Comparison of ENCODE assay signal across 23 mouse cellular contexts in genomic region chr4:136838462-136838861, GRCm38 (mm10). TPM values are rescaled to one million over a fixed set of nuclear protein-coding genes. Genes with fewer than 3 reads are reported as not detected.
A peak's percentile ranks its signal among the peaks of the same experiment; 100 is the strongest.
DNase-seq lines count a peak whose midpoint lies in the region; ATAC-seq and TF ChIP-seq lines count a peak whose summit lies in the region.
"Had no signal": no experiment of that assay in that cellular context is flagged by ENCODE, and none has a peak within 500 bp of the region (broad histone marks: within the 10 kb centered on the region; RNA-seq: fewer than 3 reads in every experiment).

No protein-coding gene starts in this region.

- no peaks in the 10 kb centered on the region for H3K27me3 ChIP-seq in forebrain, embryonic 14.5 days (replicated peaks; ENCODE audit: control insufficient read depth, insufficient read depth, low read length)
- no peaks in the 10 kb centered on the region for H3K27me3 ChIP-seq in forebrain, embryonic 15.5 days
- H3K27me3 ChIP-seq in midbrain, embryonic 11.5 days (ENCODE audit: control insufficient read depth, insufficient read depth, low read length): no peaks in the 10 kb centered on the region
- H3K27me3 ChIP-seq in midbrain, postnatal 0 days (ENCODE audit: insufficient read depth, low read length): no peaks in the 10 kb centered on the region
- no peaks in the 10 kb centered on the region for H3K27me3 ChIP-seq in midbrain, embryonic 16.5 days (ENCODE audit: control insufficient read depth, insufficient read depth, low read depth, low read length)
- H3K27me3 ChIP-seq: hindbrain, embryonic 15.5 days had no signal

- peak; percentile 24 for DNase-seq in cerebellum, adult 9-10 months
- DNase-seq in cerebellum, adult 8-10 months: no peak
- DNase-seq in forebrain, embryonic 14.5 days (ENCODE audit: low spot score): peak; percentile 63
- DNase-seq in midbrain, embryonic 11.5 days (ENCODE audit: low spot score, missing footprints): no peak
- no peak for DNase-seq in midbrain, postnatal 0 days (ENCODE audit: low spot score)
- DNase-seq in neural tube, embryonic 10.5 days (ENCODE audit: extremely low spot score, low spot score): no peak
- DNase-seq: adrenal gland, adult 8-10 months; adrenal gland, postnatal 36 days; B cell, adult 2 months; cerebellum, adult 11 months; cerebellum, adult 9-11 months; gastrocnemius, postnatal 10 days; heart, adult 18-20 months; heart, postnatal 10 days; heart, postnatal 4 days had no signal

- no peak overlapping the region for H3K9ac ChIP-seq in forebrain, embryonic 14.5 days (ENCODE audit: low read length)
- no peak overlapping the region for H3K9ac ChIP-seq in forebrain, embryonic 15.5 days (replicated peaks)
- peak overlapping the region; percentile 2; the same call in 1 of the 2 replicates for H3K9ac ChIP-seq in midbrain, embryonic 11.5 days (ENCODE audit: low read length)
- no peak overlapping the region for H3K9ac ChIP-seq in midbrain, postnatal 0 days (replicated peaks; ENCODE audit: low read length, poor library complexity, severe bottlenecking)
- H3K9ac ChIP-seq in midbrain, embryonic 16.5 days (ENCODE audit: low read depth, low read length): 0 out of 2 replicates have a peak overlapping the region, but pooled peaks have one; percentile 11
- H3K9ac ChIP-seq: embryonic facial prominence, embryonic 13.5 days; hindbrain, embryonic 15.5 days had no signal

- WGBS in forebrain, embryonic 14.5 days: 28% methylated on average over 9 of the region's 9 CpGs
- WGBS in forebrain, embryonic 15.5 days: 23% methylated on average over 9 of the region's 9 CpGs
- WGBS in midbrain, embryonic 11.5 days: 45% methylated on average over 9 of the region's 9 CpGs
- 51% methylated on average over 9 of the region's 9 CpGs for WGBS in midbrain, postnatal 0 days
- WGBS in midbrain, embryonic 16.5 days: 41% methylated on average over 9 of the region's 9 CpGs

- H3K9me3 ChIP-seq in forebrain, embryonic 14.5 days (replicated peaks; ENCODE audit: control insufficient read depth, low read length): no peaks in the 10 kb centered on the region
- no peaks in the 10 kb centered on the region for H3K9me3 ChIP-seq in forebrain, embryonic 15.5 days
- H3K9me3 ChIP-seq in midbrain, embryonic 11.5 days (ENCODE audit: control insufficient read depth, low read length): no peaks in the 10 kb centered on the region
- H3K9me3 ChIP-seq in midbrain, postnatal 0 days (ENCODE audit: low read length): no peaks in the 10 kb centered on the region
- H3K9me3 ChIP-seq in midbrain, embryonic 16.5 days (replicated peaks; ENCODE audit: control insufficient read depth, low read length, poor library complexity, severe bottlenecking): no peaks in the 10 kb centered on the region
- H3K9me3 ChIP-seq: embryonic facial prominence, embryonic 13.5 days; heart, embryonic 10.5 days; hindbrain, embryonic 15.5 days had no signal

- no peak overlapping the region for H3K4me3 ChIP-seq in forebrain, embryonic 14.5 days (ENCODE audit: low read depth, low read length)
- H3K4me3 ChIP-seq in forebrain, embryonic 15.5 days: no peak overlapping the region
- H3K4me3 ChIP-seq in midbrain, embryonic 11.5 days (ENCODE audit: low read depth, low read length): no peak overlapping the region
- no peak overlapping the region for H3K4me3 ChIP-seq in midbrain, postnatal 0 days (ENCODE audit: low read depth, low read length)
- no peak overlapping the region for H3K4me3 ChIP-seq in midbrain, embryonic 16.5 days (ENCODE audit: low read depth, low read length)
- H3K4me3 ChIP-seq: embryonic facial prominence, embryonic 13.5 days; heart, embryonic 10.5 days; hindbrain, embryonic 15.5 days had no signal

- H3K27ac ChIP-seq in forebrain, embryonic 14.5 days (ENCODE audit: low read depth, low read length): no peak overlapping the region
- no peak overlapping the region for H3K27ac ChIP-seq in forebrain, embryonic 15.5 days (replicated peaks)
- H3K27ac ChIP-seq in midbrain, embryonic 11.5 days (ENCODE audit: low read depth, low read length): no peak overlapping the region
- no peak overlapping the region for H3K27ac ChIP-seq in midbrain, postnatal 0 days (ENCODE audit: low read depth, low read length)
- H3K27ac ChIP-seq in midbrain, embryonic 16.5 days (ENCODE audit: low read length): no peak overlapping the region
- H3K27ac ChIP-seq: embryonic facial prominence, embryonic 13.5 days; heart, embryonic 10.5 days; hindbrain, embryonic 15.5 days had no signal

- no peaks in the 10 kb centered on the region for H3K36me3 ChIP-seq in forebrain, embryonic 14.5 days (ENCODE audit: control insufficient read depth, insufficient read depth, low read length)
- no peaks in the 10 kb centered on the region for H3K36me3 ChIP-seq in forebrain, embryonic 15.5 days
- H3K36me3 ChIP-seq in midbrain, embryonic 11.5 days (ENCODE audit: control insufficient read depth, insufficient read depth, low read length): no peaks in the 10 kb centered on the region
- H3K36me3 ChIP-seq in midbrain, postnatal 0 days (ENCODE audit: insufficient read depth, low read length): no peaks in the 10 kb centered on the region
- H3K36me3 ChIP-seq in midbrain, embryonic 16.5 days (ENCODE audit: control insufficient read depth, insufficient read depth, low read length): no peaks in the 10 kb centered on the region
- H3K36me3 ChIP-seq: embryonic facial prominence, embryonic 13.5 days; G1E; heart, embryonic 10.5 days; hindbrain, embryonic 15.5 days had no signal

- ATAC-seq in forebrain, embryonic 14.5 days: no peak
- no peak for ATAC-seq in forebrain, embryonic 15.5 days (replicated peaks)
- no peak for ATAC-seq in midbrain, embryonic 11.5 days (ENCODE audit: low FRiP score)
- no peak for ATAC-seq in midbrain, postnatal 0 days (ENCODE audit: low FRiP score)
- ATAC-seq in midbrain, embryonic 16.5 days: no peak
- ATAC-seq: CD4-positive, CD25-positive, alpha-beta regulatory T cell, adult 4 months; inflammation-experienced regulatory T-cells, adult 6 months had no signal

- H3K4me2 ChIP-seq in forebrain, embryonic 14.5 days (ENCODE audit: low read length): no peak overlapping the region
- H3K4me2 ChIP-seq in forebrain, embryonic 15.5 days (replicated peaks): no peak overlapping the region
- H3K4me2 ChIP-seq in midbrain, embryonic 11.5 days: no peak overlapping the region
- H3K4me2 ChIP-seq in midbrain, postnatal 0 days (ENCODE audit: low read depth, low read length, poor library complexity, severe bottlenecking): no peak overlapping the region
- H3K4me2 ChIP-seq in midbrain, embryonic 16.5 days (ENCODE audit: low read length): no peak overlapping the region
- H3K4me2 ChIP-seq: embryonic facial prominence, embryonic 13.5 days; hindbrain, embryonic 15.5 days had no signal

- no peak for TF ChIP-seq CTCF in midbrain, postnatal 0 days (IDR thresholded peaks at IDR 0.05)

- peaks cover 33% of the 10 kb centered on the region for H3K4me1 ChIP-seq in forebrain, embryonic 14.5 days (ENCODE audit: control insufficient read depth, insufficient read depth, low read length)
- peaks cover 42% of the 10 kb centered on the region for H3K4me1 ChIP-seq in forebrain, embryonic 15.5 days
- peaks cover 48% of the 10 kb centered on the region for H3K4me1 ChIP-seq in midbrain, embryonic 11.5 days (ENCODE audit: control insufficient read depth, insufficient read depth, low read length)
- peaks cover 14% of the 10 kb centered on the region for H3K4me1 ChIP-seq in midbrain, postnatal 0 days (ENCODE audit: insufficient read depth, low read length)
- H3K4me1 ChIP-seq in midbrain, embryonic 16.5 days (ENCODE audit: control insufficient read depth, insufficient read depth, low read length): peaks cover 30% of the 10 kb centered on the region

RNA-seq across cellular contexts. Expression of gene Ephb2, which starts 2.7 kb away (rescaled TPM):
- polyA plus RNA-seq in forebrain, embryonic 14.5 days (2014; fragmentation: Nextera tagmentation; extraction: Ambion mirVana): 9.3 and 9.6 TPM in 2 replicates
- 18.9 and 20.4 TPM in 2 replicates for polyA plus RNA-seq in forebrain, embryonic 15.5 days (2015; fragmentation: Nextera tagmentation; extraction: Ambion mirVana)
- 28.8 and 33.7 TPM in 2 replicates for polyA plus RNA-seq in midbrain, embryonic 11.5 days (2014; fragmentation: Nextera tagmentation; extraction: Ambion mirVana)
- total RNA-seq in midbrain, postnatal 0 days (2014; rRNA removed): 149 and 202 TPM in 2 replicates
- polyA plus RNA-seq in midbrain, postnatal 0 days (2015; fragmentation: Nextera tagmentation; extraction: Ambion mirVana): 13.6 and 15.6 TPM in 2 replicates
- 13.1 and 17.5 TPM in 2 replicates for polyA plus RNA-seq in midbrain, embryonic 16.5 days (2015; fragmentation: Nextera tagmentation; extraction: Ambion mirVana)
- polyA plus RNA-seq: CD4-positive, CD25-positive, alpha-beta regulatory T cell, adult 4 months had no signal

RNA-seq across cellular contexts. Expression of gene C1qb, which starts 47.5 kb away (rescaled TPM):
- 45.2 and 45.8 TPM in 2 replicates for polyA plus RNA-seq in forebrain, embryonic 14.5 days (2014; fragmentation: Nextera tagmentation; extraction: Ambion mirVana)
- 28.2 and 30.5 TPM in 2 replicates for polyA plus RNA-seq in forebrain, embryonic 15.5 days (2015; fragmentation: Nextera tagmentation; extraction: Ambion mirVana)
- 31.5 and 34.7 TPM in 2 replicates for polyA plus RNA-seq in midbrain, embryonic 11.5 days (2014; fragmentation: Nextera tagmentation; extraction: Ambion mirVana)
- 60.0 and 71.3 TPM in 2 replicates for total RNA-seq in midbrain, postnatal 0 days (2014; rRNA removed)
- polyA plus RNA-seq in midbrain, postnatal 0 days (2015; fragmentation: Nextera tagmentation; extraction: Ambion mirVana): 64.3 and 72.3 TPM in 2 replicates
- 29.3 and 40.8 TPM in 2 replicates for polyA plus RNA-seq in midbrain, embryonic 16.5 days (2015; fragmentation: Nextera tagmentation; extraction: Ambion mirVana)

RNA-seq across cellular contexts. Expression of gene C1qc, which starts 54.4 kb away (rescaled TPM):
- 22.3 and 25.6 TPM in 2 replicates for polyA plus RNA-seq in forebrain, embryonic 14.5 days (2014; fragmentation: Nextera tagmentation; extraction: Ambion mirVana)
- 18.8 and 20.7 TPM in 2 replicates for polyA plus RNA-seq in forebrain, embryonic 15.5 days (2015; fragmentation: Nextera tagmentation; extraction: Ambion mirVana)
- 17.7 and 18.9 TPM in 2 replicates for polyA plus RNA-seq in midbrain, embryonic 11.5 days (2014; fragmentation: Nextera tagmentation; extraction: Ambion mirVana)
- total RNA-seq in midbrain, postnatal 0 days (2014; rRNA removed): 62.7 and 79.7 TPM in 2 replicates
- polyA plus RNA-seq in midbrain, postnatal 0 days (2015; fragmentation: Nextera tagmentation; extraction: Ambion mirVana): 39.0 and 39.7 TPM in 2 replicates
- 13.9 and 20.8 TPM in 2 replicates for polyA plus RNA-seq in midbrain, embryonic 16.5 days (2015; fragmentation: Nextera tagmentation; extraction: Ambion mirVana)

Comparison
In these comparisons a context has a peak if more than half of its experiments do, and no peak if none do; other contexts are left out.
1. DNase-seq: peak in cerebellum, adult 9-10 months (single experiment) and forebrain, embryonic 14.5 days (single experiment); none in cerebellum, adult 8-10 months (single experiment), midbrain, embryonic 11.5 days (single experiment), midbrain, postnatal 0 days (single experiment) and neural tube, embryonic 10.5 days (single experiment).
2. H3K9ac ChIP-seq: peak in midbrain, embryonic 11.5 days (single experiment) and midbrain, embryonic 16.5 days (single experiment); none in forebrain, embryonic 14.5 days (single experiment), forebrain, embryonic 15.5 days (single experiment) and midbrain, postnatal 0 days (single experiment).